Mouse (Mus musculus) embryo, embryonic 11.5 days (tissue): ENCODE results near the gene Mprip.
A peak's percentile ranks its signal among the peaks of the same experiment; 100 is the strongest.
"Not testable (repeated sequence)": the region's sequence is repeated elsewhere in the genome, so short reads cannot be mapped to it uniquely, and the experiment has no call there.

Source experiments
- DNase-seq: peaks from one replicate; pipeline ENCODE4 v3.0.0-alpha.2; 2012; ENCODE audit warnings: low read depth, low spot score

The Mprip gene

GRCm38 (mm10) chr11:59661005-59661404, at the start of gene Mprip:
TSS of gene Mprip (plus strand) at chr11:59661305.
- no peak for DNase-seq

- no peak for DNase-seq
These were observed 49.5 kb upstream of the Mprip start for GRCm38 (mm10) chr11:59611646-59612045.

- no peak for DNase-seq
These were observed 47.0 kb upstream of the Mprip start for GRCm38 (mm10) chr11:59614120-59614519.

GRCm38 (mm10) chr11:59616986-59617385, 44.1 kb upstream of the Mprip start:
- not testable (repeated sequence) for DNase-seq

- no peak for DNase-seq
These were observed 38.9 kb upstream of the Mprip start for GRCm38 (mm10) chr11:59622214-59622613.

- peak; percentile 38 for DNase-seq
These were observed 37.0 kb upstream of the Mprip start for GRCm38 (mm10) chr11:59624017-59624630.

- DNase-seq, result no peak
These were observed 34.9 kb upstream of the Mprip start for GRCm38 (mm10) chr11:59626192-59626591.

- DNase-seq, result no peak
These were observed 32.9 kb upstream of the Mprip start for GRCm38 (mm10) chr11:59628177-59628576.

GRCm38 (mm10) chr11:59629871-59630270, 31.2 kb upstream of the Mprip start:
- no peak for DNase-seq

- DNase-seq, result no peak
These were observed 29.1 kb upstream of the Mprip start for GRCm38 (mm10) chr11:59631980-59632379.

GRCm38 (mm10) chr11:59633037-59633436, 28.1 kb upstream of the Mprip start:
- no peak for DNase-seq

GRCm38 (mm10) chr11:59634001-59634660, 27.0 kb upstream of the Mprip start:
- DNase-seq, result no peak

GRCm38 (mm10) chr11:59635251-59635795, 25.8 kb upstream of the Mprip start:
- no peak for DNase-seq

- DNase-seq, result no peak
These were observed 25.0 kb upstream of the Mprip start for GRCm38 (mm10) chr11:59635821-59636694.

- DNase-seq, result no peak
These were observed 24.2 kb upstream of the Mprip start for GRCm38 (mm10) chr11:59636695-59637414.

- no peak for DNase-seq
These were observed 21.0 kb upstream of the Mprip start for GRCm38 (mm10) chr11:59639957-59640643.

GRCm38 (mm10) chr11:59641227-59641626, 19.9 kb upstream of the Mprip start:
- no peak for DNase-seq

- DNase-seq, result no peak
These were observed 18.7 kb upstream of the Mprip start for GRCm38 (mm10) chr11:59642420-59642819.

GRCm38 (mm10) chr11:59645036-59645435, 16.1 kb upstream of the Mprip start:
- no peak for DNase-seq

GRCm38 (mm10) chr11:59649058-59649457, 12.0 kb upstream of the Mprip start:
- DNase-seq, result no peak

- DNase-seq, result no peak
These were observed 8.1 kb upstream of the Mprip start for GRCm38 (mm10) chr11:59653003-59653402.
